Mouse (Mus musculus): ENCODE data around the gene Emsy. TPM values are rescaled to one million over a fixed set of nuclear protein-coding genes. Genes with fewer than 3 reads are reported as not detected.

Emsy gene
- total RNA-seq, 2 experiments from 2014 or later = 50.3 to 69.6 TPM

- ATAC-seq (replicated peaks; ENCODE audit: low FRiP score, poor library complexity, severe bottlenecking) = no peak
These were observed 72.0 kb downstream of the Emsy start for GRCm38 (mm10) chr7:98584555-98584954.

- ATAC-seq (replicated peaks; ENCODE audit: low FRiP score, poor library complexity, severe bottlenecking) = no peak
These were observed 75.3 kb downstream of the Emsy start for GRCm38 (mm10) chr7:98581266-98581665.

- ATAC-seq (replicated peaks; ENCODE audit: low FRiP score, poor library complexity, severe bottlenecking) = no peak
These were observed 76.1 kb downstream of the Emsy start for GRCm38 (mm10) chr7:98580441-98580840.

- ATAC-seq (replicated peaks; ENCODE audit: low FRiP score, poor library complexity, severe bottlenecking) = no peak
These were observed 76.9 kb downstream of the Emsy start for GRCm38 (mm10) chr7:98579731-98580130.

- no peak for ATAC-seq (replicated peaks; ENCODE audit: low FRiP score, poor library complexity, severe bottlenecking)
These were observed 79.1 kb downstream of the Emsy start for GRCm38 (mm10) chr7:98577461-98577860.

GRCm38 (mm10) chr7:98575651-98576239 lies 80.8 kb downstream of the Emsy start:
- ATAC-seq (replicated peaks; ENCODE audit: low FRiP score, poor library complexity, severe bottlenecking) = no peak

GRCm38 (mm10) chr7:98574771-98575191 lies 81.8 kb downstream of the Emsy start:
- no peak for ATAC-seq (replicated peaks; ENCODE audit: low FRiP score, poor library complexity, severe bottlenecking)

GRCm38 (mm10) chr7:98574271-98574670 lies 82.3 kb downstream of the Emsy start:
- no peak for ATAC-seq (replicated peaks; ENCODE audit: low FRiP score, poor library complexity, severe bottlenecking)

- ATAC-seq (replicated peaks; ENCODE audit: low FRiP score, poor library complexity, severe bottlenecking) = 0 out of 2 replicates have a peak, but pooled peaks have one; percentile 40
These were observed 83.3 kb downstream of the Emsy start for GRCm38 (mm10) chr7:98573231-98573781.

- no peak for ATAC-seq (replicated peaks; ENCODE audit: low FRiP score, poor library complexity, severe bottlenecking)
These were observed 84.2 kb downstream of the Emsy start for GRCm38 (mm10) chr7:98572223-98572868.

- ATAC-seq (replicated peaks; ENCODE audit: low FRiP score, poor library complexity, severe bottlenecking) = no peak
These were observed 85.6 kb downstream of the Emsy start for GRCm38 (mm10) chr7:98570824-98571505.

GRCm38 (mm10) chr7:98567056-98567455 lies 89.5 kb downstream of the Emsy start:
- ATAC-seq (replicated peaks; ENCODE audit: low FRiP score, poor library complexity, severe bottlenecking) = no peak

- ATAC-seq (replicated peaks; ENCODE audit: low FRiP score, poor library complexity, severe bottlenecking) = no peak
These were observed 91.8 kb downstream of the Emsy start for GRCm38 (mm10) chr7:98564607-98565364.

GRCm38 (mm10) chr7:98563991-98564390 lies 92.6 kb downstream of the Emsy start:
- ATAC-seq (replicated peaks; ENCODE audit: low FRiP score, poor library complexity, severe bottlenecking) = no peak

- ATAC-seq (replicated peaks; ENCODE audit: low FRiP score, poor library complexity, severe bottlenecking) = no peak
These were observed 93.6 kb downstream of the Emsy start for GRCm38 (mm10) chr7:98562966-98563365.

GRCm38 (mm10) chr7:98562186-98562585 lies 94.4 kb downstream of the Emsy start:
- ATAC-seq (replicated peaks; ENCODE audit: low FRiP score, poor library complexity, severe bottlenecking) = no peak

- no peak for ATAC-seq (replicated peaks; ENCODE audit: low FRiP score, poor library complexity, severe bottlenecking)
These were observed 94.9 kb downstream of the Emsy start for GRCm38 (mm10) chr7:98561556-98562164.

GRCm38 (mm10) chr7:98558128-98558921 lies 98.3 kb downstream of the Emsy start:
- ATAC-seq (replicated peaks; ENCODE audit: low FRiP score, poor library complexity, severe bottlenecking) = no peak

Measured in erythroblast, adult 5-6 weeks (primary cell).